Mouse (Mus musculus) MEL (cell line): ENCODE results near the gene Mms19.

Experiments used
- CHD2 ChIP-seq: IDR thresholded peaks from 2 replicates; pipeline ENCODE4 v1.6.1; 2011; ENCODE audit warnings: low read length, improper control_type of control experiment
- CTCF ChIP-seq, 3 experiments: IDR thresholded peaks in 2 of 3; conservative IDR thresholded peaks in 1 of 3; 2 replicates each; pipeline ENCODE4 v1.5.1; 2011 to 2012; ENCODE audit warnings: low read length in 3 of 3, low read depth in 2 of 3, mild to moderate bottlenecking in 2 of 3, improper control_type of control experiment in 1 of 3, inconsistent platforms in 1 of 3, mixed read lengths in 1 of 3, moderate library complexity in 1 of 3; ENCODE audit not compliant: control insufficient read depth in 1 of 3, insufficient read depth in 1 of 3, poor library complexity in 1 of 3, severe bottlenecking in 1 of 3
- E2F4 ChIP-seq: IDR thresholded peaks from 2 replicates; pipeline ENCODE4 v1.6.1; 2011; ENCODE audit warnings: low read depth, low read length, improper control_type of control experiment, borderline replicate concordance
- EP300 ChIP-seq, 2 experiments: IDR thresholded peaks; 2 replicates each; pipeline ENCODE4 v1.6.1; 2011; ENCODE audit warnings: improper control_type of control experiment in 2 of 2, low read length in 2 of 2, low read depth in 1 of 2, mild to moderate bottlenecking in 1 of 2
- GATA1 ChIP-seq: IDR thresholded peaks from 2 replicates; pipeline ENCODE4 v1.6.1; 2011; ENCODE audit warnings: low read depth, low read length, improper control_type of control experiment
- KAT2A ChIP-seq: conservative IDR thresholded peaks from 2 replicates; pipeline ENCODE4 v1.6.1; 2012; ENCODE audit warnings: low read depth, low read length, improper control_type of control experiment, inconsistent platforms
- MAX ChIP-seq: IDR thresholded peaks from 2 replicates; pipeline ENCODE4 v1.6.1; 2011; ENCODE audit warnings: low read length, improper control_type of control experiment
- MXI1 ChIP-seq: IDR thresholded peaks from 2 replicates; pipeline ENCODE4 v1.6.1; 2011; ENCODE audit warnings: mild to moderate bottlenecking, low read depth, low read length, improper control_type of control experiment
- NRF1 ChIP-seq: IDR thresholded peaks from 2 replicates; pipeline ENCODE4 v1.6.1; 2014; ENCODE audit warnings: low read depth, mild to moderate bottlenecking, inconsistent platforms, low read length, improper control_type of control experiment, moderate library complexity; ENCODE audit not compliant: poor library complexity, insufficient read depth, severe bottlenecking
- POLR2A ChIP-seq, 2 experiments: IDR thresholded peaks; 2 replicates each; pipeline ENCODE4 v1.6.1; 2011 to 2012; ENCODE audit warnings: low read length in 2 of 2, mild to moderate bottlenecking in 2 of 2, control low read depth in 1 of 2, improper control_type of control experiment in 1 of 2, low read depth in 1 of 2, moderate library complexity in 1 of 2; ENCODE audit not compliant: control insufficient read depth in 1 of 2, insufficient read depth in 1 of 2, poor library complexity in 1 of 2
- POLR2AphosphoS2 ChIP-seq: IDR thresholded peaks from 2 replicates; pipeline ENCODE4 v1.6.1; 2011; ENCODE audit warnings: low read length, improper control_type of control experiment
- USF1 ChIP-seq: IDR thresholded peaks from 2 replicates; pipeline ENCODE4 v1.6.1; 2014; ENCODE audit warnings: low read depth, mild to moderate bottlenecking, inconsistent platforms, low read length, improper control_type of control experiment, moderate library complexity
- ZC3H11A ChIP-seq: IDR thresholded peaks from 2 replicates; pipeline ENCODE4 v1.6.1; 2012; ENCODE audit warnings: low read depth, mild to moderate bottlenecking, inconsistent platforms, low read length, improper control_type of control experiment
- ZNF384 ChIP-seq: IDR thresholded peaks from 2 replicates; pipeline ENCODE4 v1.6.1; 2012; ENCODE audit warnings: low read depth, mild to moderate bottlenecking, inconsistent platforms, low read length, improper control_type of control experiment

GRCm38 (mm10) chr19:41933179-41934086, 47.5 kb downstream of the Mms19 start, which contains the start of the genes Exosc1 and Zdhhc16:
- TF ChIP-seq ZNF384: peak; percentile 91
- peak; percentile 99 for TF ChIP-seq NRF1
- no peak for TF ChIP-seq ZC3H11A
- TF ChIP-seq POLR2AphosphoS2: peak; percentile 97
- TF ChIP-seq KAT2A: peak; percentile 97
- peak; percentile 98 for TF ChIP-seq MXI1
- TF ChIP-seq USF1: peak; percentile 88
- TF ChIP-seq CTCF (IDR thresholded peaks at IDR 0.05 in 2 of 3, conservative IDR thresholded peaks at IDR 0.05 in 1 of 3; ENCODE audit: control insufficient read depth in 1 of 3, insufficient read depth in 1 of 3, low read depth in 2 of 3, low read length in 3 of 3, poor library complexity in 1 of 3, severe bottlenecking in 1 of 3): no peak
- TF ChIP-seq POLR2A (IDR thresholded peaks at IDR 0.05; ENCODE audit: control insufficient read depth in 1 of 2, insufficient read depth in 1 of 2, low read depth in 1 of 2, low read length in 2 of 2, poor library complexity in 1 of 2): peak; percentile 91 to 99
- TF ChIP-seq GATA1: no peak
- peak; percentile 90 for TF ChIP-seq MAX
- TF ChIP-seq E2F4: no peak; the same call in 1 of the 2 replicates
- TF ChIP-seq CHD2: peak; percentile 92
- TF ChIP-seq EP300 (IDR thresholded peaks at IDR 0.05; ENCODE audit: low read depth in 1 of 2, low read length in 2 of 2): peak in 1 of 2 experiments; percentile 7; a peak in 2 of 4 replicates
